Comparison of ENCODE assay signal across 9 mouse cellular contexts in genomic region chr12:113221289-113221688, GRCm38 (mm10). TPM values are rescaled to one million over a fixed set of nuclear protein-coding genes. Genes with fewer than 3 reads are reported as not detected.
A peak's percentile ranks its signal among the peaks of the same experiment; 100 is the strongest.
DNase-seq lines count a peak whose midpoint lies in the region; ATAC-seq lines count a peak whose summit lies in the region.
"Had no signal": no experiment of that assay in that cellular context is flagged by ENCODE, and none has a peak within 500 bp of the region (broad histone marks: within the 10 kb centered on the region; RNA-seq: fewer than 3 reads in every experiment).

No protein-coding gene starts in this region.

- H3K9ac ChIP-seq in forebrain, embryonic 11.5 days (ENCODE audit: low read length) = no peak overlapping the region
- H3K9ac ChIP-seq in forebrain, embryonic 13.5 days = no peak overlapping the region
- H3K9ac ChIP-seq: neural tube, embryonic 13.5 days had no signal

- no peaks in the 10 kb centered on the region for H3K9me3 ChIP-seq in forebrain, embryonic 11.5 days (ENCODE audit: control insufficient read depth, low read length)
- no peaks in the 10 kb centered on the region; the same call in 1 of the 2 replicates for H3K9me3 ChIP-seq in forebrain, embryonic 13.5 days (replicated peaks)
- H3K9me3 ChIP-seq: neural tube, embryonic 13.5 days had no signal

- no peaks in the 10 kb centered on the region for H3K4me1 ChIP-seq in forebrain, embryonic 11.5 days (replicated peaks; ENCODE audit: control insufficient read depth, insufficient read depth, low read length)
- H3K4me1 ChIP-seq in forebrain, embryonic 13.5 days = no peaks in the 10 kb centered on the region
- H3K4me1 ChIP-seq: neural tube, embryonic 13.5 days had no signal

- H3K4me3 ChIP-seq in forebrain, embryonic 11.5 days (ENCODE audit: low read depth, low read length) = no peak overlapping the region
- H3K4me3 ChIP-seq in forebrain, embryonic 13.5 days = no peak overlapping the region
- H3K4me3 ChIP-seq: neural tube, embryonic 13.5 days had no signal

- H3K27ac ChIP-seq in forebrain, embryonic 11.5 days (ENCODE audit: low read depth, low read length) = no peak overlapping the region
- H3K27ac ChIP-seq in forebrain, embryonic 13.5 days = no peak overlapping the region
- H3K27ac ChIP-seq: neural tube, embryonic 13.5 days had no signal

- H3K27me3 ChIP-seq in forebrain, embryonic 11.5 days (ENCODE audit: control insufficient read depth, insufficient read depth, low read length) = no peaks in the 10 kb centered on the region
- H3K27me3 ChIP-seq in forebrain, embryonic 13.5 days = no peaks in the 10 kb centered on the region
- H3K27me3 ChIP-seq: neural tube, embryonic 13.5 days had no signal

- no peak for ATAC-seq in forebrain, embryonic 11.5 days (replicated peaks; ENCODE audit: low FRiP score)
- no peak for ATAC-seq in forebrain, embryonic 13.5 days
- ATAC-seq in frontal cortex, adult (ENCODE audit: low TSS enrichment) = no peak

- peak; percentile 54 for DNase-seq in forebrain, embryonic 11.5 days (ENCODE audit: low spot score)
- DNase-seq in retina, embryonic 14.5 days (ENCODE audit: low spot score) = peak; percentile 20
- DNase-seq in retina, postnatal 1 day = no peak
- peak; percentile 41 to 44 for DNase-seq in kidney, postnatal 25 days
- DNase-seq in spleen, postnatal 4 days (ENCODE audit: low spot score in 2 of 2) = peak; percentile 70 to 88
- DNase-seq in frontal cortex, postnatal 10 days (ENCODE audit: low spot score in 2 of 2) = no peak

- no peaks in the 10 kb centered on the region for H3K36me3 ChIP-seq in forebrain, embryonic 11.5 days (ENCODE audit: control insufficient read depth, insufficient read depth, low read length)
- no peaks in the 10 kb centered on the region for H3K36me3 ChIP-seq in forebrain, embryonic 13.5 days (ENCODE audit: poor library complexity, severe bottlenecking)
- H3K36me3 ChIP-seq: neural tube, embryonic 13.5 days had no signal

- no peak overlapping the region for H3K4me2 ChIP-seq in forebrain, embryonic 11.5 days (ENCODE audit: low read depth, low read length, severe bottlenecking)
- no peak overlapping the region for H3K4me2 ChIP-seq in forebrain, embryonic 13.5 days
- H3K4me2 ChIP-seq: neural tube, embryonic 13.5 days had no signal

- WGBS in forebrain, embryonic 11.5 days = 78% methylated on average over 9 of the region's 9 CpGs
- 80% methylated on average over 9 of the region's 9 CpGs for WGBS in forebrain, embryonic 13.5 days

RNA-seq across cellular contexts. Expression of gene Tmem121, which starts 35.6 kb away (rescaled TPM):
- polyA plus RNA-seq in forebrain, embryonic 11.5 days (2014; fragmentation: Nextera tagmentation; extraction: Ambion mirVana) = 17.0 and 20.3 TPM in 2 replicates
- polyA plus RNA-seq in forebrain, embryonic 13.5 days (2015; fragmentation: Nextera tagmentation; extraction: Ambion mirVana) = 23.9 and 27.8 TPM in 2 replicates

Comparison
In these comparisons a context has a peak if more than half of its experiments do, and no peak if none do; other contexts are left out.
1. DNase-seq: peak in forebrain, embryonic 11.5 days (single experiment), retina, embryonic 14.5 days (single experiment), kidney, postnatal 25 days (2 of 2) and spleen, postnatal 4 days (2 of 2); none in retina, postnatal 1 day (single experiment) and frontal cortex, postnatal 10 days (0 of 2).